Mouse (Mus musculus) thymus, postnatal 25 days (tissue): ENCODE measurements around the gene Gm18596.

ENCODE experiments used
- DNase-seq: peaks from one replicate; pipeline ENCODE4 v3.0.0; 2022

Gm18596 gene

GRCm38 (mm10) chr10:77709831-77710230, 32.6 kb downstream of the Gm18596 start:
- no peak for DNase-seq

GRCm38 (mm10) chr10:77706326-77706725, 36.1 kb downstream of the Gm18596 start, which contains the start of gene Gm10272:
Gm10272 (plus strand) TSS chr10:77706626.
- DNase-seq = no peak

GRCm38 (mm10) chr10:77697133-77697532, 45.3 kb downstream of the Gm18596 start, which contains the start of gene Gm9508:
Gm9508 (minus strand) TSS chr10:77697233.
- DNase-seq = no peak
